Mouse (Mus musculus) C2C12 (cell line): ENCODE data around the gene Tgm4. TPM values are rescaled to one million over a fixed set of nuclear protein-coding genes. Genes with fewer than 3 reads are reported as not detected.

ENCODE experiments used
- H3K27me3 ChIP-seq: one replicate; pipeline ENCODE4 v1.6.1; 2011; ENCODE audit not compliant: control insufficient read depth, insufficient read depth, insufficient read length
- H3K36me3 ChIP-seq: one replicate; pipeline ENCODE4 v1.6.1; 2011; ENCODE audit not compliant: control insufficient read depth, insufficient read depth
- H3K4me3 ChIP-seq: one replicate; pipeline ENCODE4 v1.5.1; 2011; ENCODE audit warnings: mild to moderate bottlenecking, control low read depth; ENCODE audit not compliant: poor library complexity, insufficient read depth, severe bottlenecking
- H3K79me2 ChIP-seq: one replicate; pipeline ENCODE4 v1.6.1; 2011; ENCODE audit not compliant: control insufficient read depth, insufficient read depth
- H3K79me3 ChIP-seq: one replicate; pipeline ENCODE4 v1.6.1; 2011; ENCODE audit warnings: low read depth, control low read depth
- H3ac ChIP-seq: one replicate; pipeline ENCODE3; 2011; ENCODE audit warnings: low read depth; ENCODE audit not compliant: control insufficient read depth, insufficient read length
- CEBPB ChIP-seq: IDR thresholded peaks from one replicate; pipeline ENCODE4 v1.6.1; 2011; ENCODE audit warnings: low read depth, mild to moderate bottlenecking, control low read depth, moderate library complexity
- CTCF ChIP-seq: IDR thresholded peaks from one replicate; pipeline ENCODE4 v1.5.1; 2011; ENCODE audit not compliant: control insufficient read depth, insufficient read depth, insufficient read length
- FOSL1 ChIP-seq: IDR thresholded peaks from one replicate; pipeline ENCODE4 v1.8.0; 2011; ENCODE audit warnings: mild to moderate bottlenecking, low read length; ENCODE audit not compliant: poor library complexity, insufficient read depth, severe bottlenecking
- MAX ChIP-seq: IDR thresholded peaks from one replicate; pipeline ENCODE4 v1.6.1; 2011; ENCODE audit warnings: mild to moderate bottlenecking, control low read depth
- MYOD1 ChIP-seq: IDR thresholded peaks from one replicate; pipeline ENCODE4 v1.6.1; 2011; ENCODE audit warnings: low read depth; ENCODE audit not compliant: control insufficient read depth, insufficient read length
- MYOG ChIP-seq: IDR thresholded peaks from one replicate; pipeline ENCODE4 v1.6.1; 2011; ENCODE audit not compliant: control insufficient read depth, insufficient read length; ENCODE audit errors: extremely low read depth
- USF1 ChIP-seq: IDR thresholded peaks from one replicate; pipeline ENCODE4 v1.6.1; 2011; ENCODE audit warnings: low read depth, mild to moderate bottlenecking, control low read depth, moderate library complexity
- long read RNA-seq, 2 experiments: library from polyadenylated mRNA; unstranded; transcript quantifications; one replicate each; pipeline ENCODE4 v2.0.0; 2019 to 2020
- polyA plus RNA-seq: library from polyadenylated mRNA; unstranded; fragments of >200 nt; fragmentation: generic; extraction: Trizol; gene quantifications from one replicate; pipeline ENCODE4 v1.2.1, GENCODE M21; 2012; ENCODE audit warnings: missing spikeins

Gene Tgm4
- 0.06 TPM for polyA plus RNA-seq
- long read RNA-seq, experiment 1: 0 reads
- long read RNA-seq, experiment 2: 0 reads

DNA sequence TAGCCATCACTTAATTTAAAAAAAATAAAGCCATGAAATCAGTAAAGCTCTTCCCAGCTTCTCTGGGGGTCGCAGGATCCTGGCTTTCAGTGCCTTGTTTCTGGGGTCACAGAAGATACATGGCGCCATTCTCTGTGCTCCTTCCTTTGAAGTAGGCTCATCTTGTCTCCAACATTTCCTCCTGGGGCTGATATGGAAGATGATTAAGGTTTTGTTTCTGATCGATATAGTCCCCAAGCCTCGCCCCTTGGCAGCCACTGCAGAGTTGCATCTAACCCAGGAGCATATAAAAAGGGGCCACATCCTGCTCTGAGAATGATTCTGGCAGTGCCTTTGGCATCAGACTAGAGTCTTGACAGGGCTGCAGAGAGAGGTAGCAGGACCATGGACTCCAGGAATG lies at the start of gene Tgm4:
Tgm4 (plus strand) TSS at position 301 of the 400 bp plus-strand sequence.
- no peaks in the 10 kb centered on the region for H3K36me3 ChIP-seq
- H3ac ChIP-seq: no peak within 1 kb of the TSS
- H3K79me3 ChIP-seq: no peaks in the 10 kb centered on the region
- peaks cover 3% of the 10 kb centered on the region for H3K27me3 ChIP-seq
- H3K79me2 ChIP-seq: no peaks in the 10 kb centered on the region
- TF ChIP-seq MYOD1 (no peak), CEBPB (no peak), MYOG (no peak), CTCF (no peak), MAX (no peak), USF1 (no peak), FOSL1 (no peak)
- H3K4me3 ChIP-seq: no peak within 1 kb of the TSS

DNA sequence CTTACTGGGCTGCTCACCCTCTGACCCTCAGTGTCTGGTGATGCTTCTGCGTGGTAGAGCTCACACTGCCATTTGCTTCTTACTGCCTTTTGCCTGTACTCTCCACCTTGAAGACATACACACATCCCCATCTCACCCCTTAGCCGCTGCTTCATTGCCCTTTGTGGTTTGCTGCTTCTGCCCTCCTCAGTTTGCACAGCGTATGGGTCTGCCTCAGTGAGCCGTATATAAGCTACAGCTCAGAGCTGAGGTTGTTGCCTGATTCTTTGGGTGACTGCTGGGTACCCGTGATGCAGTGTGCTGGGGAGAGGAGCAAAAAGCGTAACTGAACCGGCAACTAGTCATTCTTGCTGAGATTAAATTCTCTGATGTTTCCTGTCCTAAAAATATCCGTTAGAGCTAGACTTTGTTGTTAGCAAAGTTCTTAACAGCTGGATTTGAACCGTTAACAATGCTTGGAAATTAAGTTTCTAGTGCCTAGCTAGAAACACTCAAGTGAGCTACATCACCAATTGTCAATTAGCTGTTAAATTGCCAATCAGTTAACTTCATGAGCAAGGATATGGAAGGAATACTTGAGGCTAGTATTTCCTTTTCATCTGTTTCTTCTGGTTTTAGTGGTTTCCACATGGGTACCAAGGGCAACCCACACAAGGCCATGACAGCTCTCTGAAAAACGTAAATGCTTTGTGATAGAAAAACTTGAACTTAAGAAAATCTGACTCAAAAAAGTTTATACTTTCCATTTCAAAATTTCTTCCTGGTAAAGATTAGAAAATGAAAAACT lies 35.9 kb upstream of the Tgm4 start:
- H3K4me3 ChIP-seq: no peak overlapping the region
- H3K79me3 ChIP-seq: no peaks in the 10 kb centered on the region
- no peak overlapping the region for H3ac ChIP-seq
- TF ChIP-seq MAX (no peak), FOSL1 (no peak), MYOG (no peak), USF1 (no peak)
- H3K36me3 ChIP-seq: peaks cover 74% of the 10 kb centered on the region
- no peaks in the 10 kb centered on the region for H3K27me3 ChIP-seq
- no peaks in the 10 kb centered on the region for H3K79me2 ChIP-seq

- Histone ChIP-seq H3K79me3 (no peaks in the 10 kb centered on the region), H3K79me2 (no peaks in the 10 kb centered on the region), H3K27me3 (no peaks in the 10 kb centered on the region), H3K36me3 (peaks cover 78% of the 10 kb centered on the region), H3ac (no peak overlapping the region), H3K4me3 (no peak overlapping the region)
- no peak for TF ChIP-seq MAX
- no peak for TF ChIP-seq CTCF
- TF ChIP-seq FOSL1: no peak
- TF ChIP-seq MYOG: no peak
These were observed 35.3 kb upstream of the Tgm4 start for GRCm38 (mm10) chr9:122999193-122999586.

GRCm38 (mm10) chr9:123004718-123005117 lies 29.8 kb upstream of the Tgm4 start:
- H3K36me3 ChIP-seq: peaks cover 88% of the 10 kb centered on the region
- H3K4me3 ChIP-seq: no peak overlapping the region
- TF ChIP-seq CEBPB (no peak), CTCF (no peak), USF1 (no peak), MYOD1 (no peak), MYOG (no peak), FOSL1 (no peak), MAX (no peak)
- no peaks in the 10 kb centered on the region for H3K79me3 ChIP-seq
- H3ac ChIP-seq: no peak overlapping the region
- H3K79me2 ChIP-seq: no peaks in the 10 kb centered on the region
- no peaks in the 10 kb centered on the region for H3K27me3 ChIP-seq

DNA sequence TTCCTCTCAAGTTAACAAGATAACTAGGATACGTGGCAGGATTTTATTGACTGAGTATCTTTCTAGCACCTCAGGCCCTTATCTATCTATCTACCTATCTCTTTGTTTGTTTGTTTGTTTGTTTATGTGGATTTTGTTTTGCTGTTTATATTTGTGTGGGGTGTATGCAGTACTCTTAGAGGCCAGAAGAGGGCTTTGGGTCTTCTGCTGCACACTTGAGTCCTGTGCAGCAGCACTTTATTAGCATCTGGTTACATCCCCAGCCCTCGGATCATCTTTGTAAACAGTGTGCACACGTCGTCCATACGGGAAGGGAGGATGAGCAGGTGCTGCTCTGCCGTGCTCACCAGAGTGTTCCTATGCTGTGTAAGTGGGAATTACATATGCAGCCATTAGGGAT lies 28.5 kb upstream of the Tgm4 start:
- Histone ChIP-seq H3K4me3 (no peak overlapping the region), H3ac (no peak overlapping the region), H3K27me3 (no peaks in the 10 kb centered on the region), H3K79me2 (no peaks in the 10 kb centered on the region), H3K79me3 (no peaks in the 10 kb centered on the region), H3K36me3 (peaks cover 90% of the 10 kb centered on the region)
- no peak for TF ChIP-seq MAX
- no peak for TF ChIP-seq MYOG
- no peak for TF ChIP-seq MYOD1
- TF ChIP-seq CEBPB: no peak
- TF ChIP-seq CTCF: no peak
- TF ChIP-seq USF1: no peak
- TF ChIP-seq FOSL1: no peak

GRCm38 (mm10) chr9:123020995-123021631 lies 13.4 kb upstream of the Tgm4 start, which contains the start of gene Tmem42:
Gene Tmem42 (plus strand): TSS chr9:123021326.
- peak within 1 kb of the TSS; percentile 67 for H3ac ChIP-seq
- H3K4me3 ChIP-seq: peak within 1 kb of the TSS; percentile 52
- TF ChIP-seq MAX (no peak), CEBPB (no peak), CTCF (no peak), USF1 (no peak), MYOD1 (no peak), MYOG (no peak), FOSL1 (no peak)
- H3K36me3 ChIP-seq: peaks cover 8% of the 10 kb centered on the region
- peaks cover 11% of the 10 kb centered on the region for H3K79me2 ChIP-seq
- H3K27me3 ChIP-seq: no peaks in the 10 kb centered on the region
- peaks cover 12% of the 10 kb centered on the region for H3K79me3 ChIP-seq
